In the genomic region with DNA sequence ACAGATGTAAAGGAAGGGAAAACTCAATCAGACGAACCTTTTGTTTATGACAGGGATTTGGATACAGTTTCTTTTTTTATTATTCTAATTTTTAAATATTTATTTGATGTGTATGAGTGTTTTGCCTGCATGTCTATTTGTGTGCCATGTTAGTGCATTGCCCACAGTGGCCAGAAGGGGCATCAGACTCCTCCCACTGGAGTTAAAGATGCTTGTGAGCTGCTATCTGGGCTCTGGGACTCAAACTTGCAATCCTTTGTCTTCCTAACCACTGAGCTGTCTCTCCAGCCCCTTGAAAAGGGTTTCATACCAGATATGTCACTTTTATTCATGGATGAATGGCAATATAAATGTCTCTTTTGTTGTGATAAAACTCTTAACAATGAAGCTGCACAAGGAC, we compare ENCODE assay signal across 10 mouse cellular contexts.
DNase-seq lines count a peak whose midpoint lies in the region; ATAC-seq and TF ChIP-seq lines count a peak whose summit lies in the region.
"Had no signal": no experiment of that assay in that cellular context is flagged by ENCODE, and none has a peak within 500 bp of the region (broad histone marks: within the 10 kb centered on the region; RNA-seq: fewer than 3 reads in every experiment).

No protein-coding gene starts in this region.

- no peak overlapping the region for H3K4me3 ChIP-seq in hindbrain, embryonic 14.5 days (replicated peaks; ENCODE audit: low read length)
- H3K4me3 ChIP-seq in hindbrain, embryonic 12.5 days, result no peak overlapping the region
- no peak overlapping the region for H3K4me3 ChIP-seq in bone marrow, adult 2 months (replicated peaks; ENCODE audit: control insufficient read depth, low read depth, low read length)
- H3K4me3 ChIP-seq in lung, embryonic 15.5 days, result no peak overlapping the region
- H3K4me3 ChIP-seq: embryonic facial prominence, embryonic 13.5 days had no signal

- ATAC-seq in hindbrain, embryonic 14.5 days (ENCODE audit: low FRiP score), result no peak
- ATAC-seq in hindbrain, embryonic 12.5 days (ENCODE audit: low FRiP score), result no peak
- peak; percentile 68 for ATAC-seq in CD4-positive, CD25-positive, alpha-beta regulatory T cell, adult 4 months
- no peak; the same call in 1 of the 2 replicates for ATAC-seq in lung, embryonic 15.5 days (ENCODE audit: borderline replicate concordance, extremely low read depth, low FRiP score, low TSS enrichment)

- no peaks in the 10 kb centered on the region for H3K27me3 ChIP-seq in hindbrain, embryonic 14.5 days (ENCODE audit: control insufficient read depth, insufficient read depth, low read length)
- no peaks in the 10 kb centered on the region for H3K27me3 ChIP-seq in hindbrain, embryonic 12.5 days
- no peaks in the 10 kb centered on the region for H3K27me3 ChIP-seq in lung, embryonic 15.5 days
- H3K27me3 ChIP-seq: embryonic facial prominence, embryonic 13.5 days had no signal

- H3K27ac ChIP-seq in hindbrain, embryonic 14.5 days, result no peak overlapping the region
- H3K27ac ChIP-seq in hindbrain, embryonic 12.5 days, result no peak overlapping the region
- no peak overlapping the region for H3K27ac ChIP-seq in bone marrow, adult 2 months (ENCODE audit: control insufficient read depth, insufficient read depth, low read depth, low read length, poor library complexity)
- H3K27ac ChIP-seq in lung, embryonic 15.5 days, result 0 out of 2 replicates have a peak overlapping the region, but pooled peaks have one; percentile 19
- H3K27ac ChIP-seq: embryonic facial prominence, embryonic 13.5 days; macrophage had no signal

- H3K36me3 ChIP-seq in hindbrain, embryonic 14.5 days (replicated peaks; ENCODE audit: control insufficient read depth, insufficient read depth), result no peaks in the 10 kb centered on the region
- no peaks in the 10 kb centered on the region for H3K36me3 ChIP-seq in hindbrain, embryonic 12.5 days
- no peaks in the 10 kb centered on the region for H3K36me3 ChIP-seq in lung, embryonic 15.5 days
- H3K36me3 ChIP-seq: embryonic facial prominence, embryonic 13.5 days had no signal

- H3K9ac ChIP-seq in hindbrain, embryonic 14.5 days, result no peak overlapping the region
- H3K9ac ChIP-seq in hindbrain, embryonic 12.5 days, result no peak overlapping the region
- H3K9ac ChIP-seq in lung, embryonic 15.5 days, result no peak overlapping the region
- H3K9ac ChIP-seq: embryonic facial prominence, embryonic 13.5 days had no signal

- H3K4me2 ChIP-seq in hindbrain, embryonic 14.5 days (replicated peaks), result no peak overlapping the region
- H3K4me2 ChIP-seq in hindbrain, embryonic 12.5 days (replicated peaks), result no peak overlapping the region
- no peak overlapping the region for H3K4me2 ChIP-seq in lung, embryonic 15.5 days
- H3K4me2 ChIP-seq: embryonic facial prominence, embryonic 13.5 days had no signal

- no peaks in the 10 kb centered on the region for H3K9me3 ChIP-seq in hindbrain, embryonic 14.5 days (ENCODE audit: control insufficient read depth, low read length)
- no peaks in the 10 kb centered on the region for H3K9me3 ChIP-seq in hindbrain, embryonic 12.5 days (replicated peaks)
- no peaks in the 10 kb centered on the region for H3K9me3 ChIP-seq in lung, embryonic 15.5 days

- TF ChIP-seq POLR2A in bone marrow, adult 2 months (IDR thresholded peaks at IDR 0.05; ENCODE audit: borderline replicate concordance, control insufficient read depth, low read depth, low read length), result no peak

- TF ChIP-seq CTCF in bone marrow, adult 2 months (IDR thresholded peaks at IDR 0.05; ENCODE audit: control insufficient read depth, insufficient read depth, low read length), result peak; percentile 65

- no peaks in the 10 kb centered on the region for H3K4me1 ChIP-seq in hindbrain, embryonic 14.5 days (replicated peaks; ENCODE audit: control insufficient read depth, insufficient read depth, low read length)
- 0 out of 2 replicates have a peak, but pooled peaks cover 2% of the 10 kb centered on the region for H3K4me1 ChIP-seq in hindbrain, embryonic 12.5 days
- H3K4me1 ChIP-seq in bone marrow, adult 2 months (ENCODE audit: control insufficient read depth, insufficient read depth, low read length), result no peaks in the 10 kb centered on the region
- peaks cover under 1% of the 10 kb centered on the region; the same call in 1 of the 2 replicates for H3K4me1 ChIP-seq in lung, embryonic 15.5 days
- H3K4me1 ChIP-seq: embryonic facial prominence, embryonic 13.5 days had no signal

- 65% methylated on average over 1 of the region's 1 CpGs for WGBS in hindbrain, embryonic 14.5 days
- 51% methylated on average over 1 of the region's 1 CpGs for WGBS in hindbrain, embryonic 12.5 days
- WGBS in bone marrow, adult 2 months, result 61% methylated on average over 1 of the region's 1 CpGs
- 47% methylated on average over 1 of the region's 1 CpGs for WGBS in lung, embryonic 15.5 days

- peak; percentile 34 for DNase-seq in hindbrain, embryonic 14.5 days (ENCODE audit: low spot score)
- peak; percentile 47 for DNase-seq in thymus, postnatal 25 days
- DNase-seq in yolk sac, embryonic 10.5 days (ENCODE audit: low spot score), result no peak
- DNase-seq in layer of hippocampus, postnatal 14 days (ENCODE audit: low spot score in 2 of 2), result no peak

Comparison
In these comparisons a context has a peak if more than half of its experiments do, and no peak if none do; other contexts are left out.
1. DNase-seq: peak in hindbrain, embryonic 14.5 days (single experiment) and thymus, postnatal 25 days (single experiment); none in yolk sac, embryonic 10.5 days (single experiment) and layer of hippocampus, postnatal 14 days (0 of 2).